Mouse (Mus musculus) kidney, embryonic 14.5 days (tissue): ENCODE results near the gene Srp14. TPM values are rescaled to one million over a fixed set of nuclear protein-coding genes. Genes with fewer than 3 reads are reported as not detected.

ENCODE experiments used
- ATAC-seq: fragments of 200-750 bp; cut with Nextera tagmentation; 2 replicates; pipeline ENCODE4 v1.8.0; 2017; ENCODE audit warnings: moderate number of reproducible peaks, mild to moderate bottlenecking, moderate TSS enrichment, moderate library complexity; ENCODE audit not compliant: low FRiP score, low TSS enrichment
- H3K27ac ChIP-seq: fragments of 300-500 bp; sonication (generic); 2 replicates; pipeline ENCODE4 v1.5.1; 2014; ENCODE audit warnings: low read depth, mild to moderate bottlenecking, low read length, moderate library complexity, mixed read lengths
- H3K27me3 ChIP-seq: fragments of 300-500 bp; sonication (generic); 2 replicates; pipeline ENCODE4 v1.6.1; 2014; ENCODE audit warnings: mild to moderate bottlenecking, low read length; ENCODE audit not compliant: control insufficient read depth, insufficient read depth
- H3K36me3 ChIP-seq: fragments of 300-500 bp; sonication (generic); 2 replicates; pipeline ENCODE4 v1.6.1; 2014; ENCODE audit warnings: low read length, mixed read lengths; ENCODE audit not compliant: control insufficient read depth, insufficient read depth
- H3K4me1 ChIP-seq: fragments of 300-500 bp; sonication (generic); 2 replicates; pipeline ENCODE4 v1.6.1; 2014; ENCODE audit warnings: low read length, mixed read lengths; ENCODE audit not compliant: control insufficient read depth, insufficient read depth
- H3K4me2 ChIP-seq: fragments of 300-500 bp; sonication (generic); replicated peaks from 2 replicates; pipeline ENCODE4 v1.6.1; 2014; ENCODE audit warnings: low read depth, mild to moderate bottlenecking, low read length
- H3K4me3 ChIP-seq: fragments of 300-500 bp; sonication (generic); 2 replicates; pipeline ENCODE4 v1.5.1; 2014; ENCODE audit warnings: mild to moderate bottlenecking, low read length
- H3K9ac ChIP-seq: fragments of 300-500 bp; sonication (generic); 2 replicates; pipeline ENCODE4 v1.6.1; 2014; ENCODE audit warnings: low read depth, mild to moderate bottlenecking, low read length, moderate library complexity
- H3K9me3 ChIP-seq: fragments of 300-500 bp; sonication (generic); 2 replicates; pipeline ENCODE4 v1.6.1; 2016; ENCODE audit warnings: low read length; ENCODE audit not compliant: control insufficient read depth
- WGBS: fragments of 180-500 bp; shearing (Covaris S2); extraction: QIAGEN DNeasy Blood & Tissue Kit; methylation state at CpG from one replicate; pipeline ENCODE4 v1.1.7; 2014; 5-methylcytosine and 5-hydroxymethylcytosine counted together
- polyA plus RNA-seq: library from polyadenylated mRNA; unstranded; fragments of >200 nt; fragmentation: Nextera tagmentation; extraction: Ambion mirVana; gene quantifications from 2 replicates; pipeline ENCODE4 v1.2.1, GENCODE M21; 2014

Srp14 gene
- polyA plus RNA-seq, 1 experiment from 2014 or later, result 234 TPM

DNA sequence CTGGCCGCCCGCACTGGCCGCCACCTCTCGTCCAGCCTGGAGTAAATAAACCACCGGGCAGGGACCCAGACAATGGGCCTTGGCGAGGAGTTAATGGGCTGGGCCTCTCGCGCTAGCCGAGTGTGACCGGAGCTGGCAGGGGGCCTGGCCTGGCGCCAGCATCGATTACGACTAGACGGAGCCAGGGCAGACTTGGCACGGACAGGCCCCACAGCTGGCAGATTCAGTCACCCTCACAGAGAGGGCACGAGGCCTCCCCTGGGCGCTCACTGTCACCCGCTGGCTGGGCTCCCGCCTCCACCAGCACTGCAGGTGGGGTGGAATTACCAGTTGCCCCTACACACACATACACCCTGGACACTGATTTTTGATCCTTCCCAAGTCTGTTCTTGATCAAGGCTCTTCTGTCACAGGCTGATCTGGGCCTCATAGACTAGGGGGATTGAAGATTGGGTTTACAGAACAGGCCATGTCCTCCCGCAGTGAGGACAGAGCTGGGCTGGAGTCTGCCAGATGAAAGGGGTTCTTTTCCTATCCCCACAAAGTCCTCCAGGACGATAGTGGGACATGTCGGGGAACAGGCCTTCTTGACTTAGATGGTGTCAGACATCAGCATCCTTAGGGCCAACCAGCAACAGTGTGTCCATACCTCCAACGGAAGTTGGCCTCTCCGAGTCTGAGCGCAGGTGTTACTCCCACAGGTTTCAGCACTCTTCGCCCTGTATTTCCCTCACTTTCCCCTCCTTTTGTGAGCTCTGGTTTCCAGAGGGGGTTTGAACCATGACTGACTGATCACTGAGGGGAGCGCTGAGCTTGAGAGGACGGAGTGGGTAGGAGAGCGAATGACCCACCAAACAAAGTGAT is 31.2 kb upstream of the Srp14 start:
- Histone ChIP-seq H3K9me3 (no peaks in the 10 kb centered on the region), H3K36me3 (no peaks in the 10 kb centered on the region), H3K4me1 (peaks cover 27% of the 10 kb centered on the region), H3K27ac (peak overlapping the region; percentile 77), H3K9ac (0 out of 2 replicates have a peak overlapping the region, but pooled peaks have one; percentile 3), H3K4me3 (no peak overlapping the region), H3K27me3 (no peaks in the 10 kb centered on the region), H3K4me2 (no peak overlapping the region)
- WGBS, result 26% methylated on average over 29 of the region's 29 CpGs
- peak; percentile 94 for ATAC-seq

DNA sequence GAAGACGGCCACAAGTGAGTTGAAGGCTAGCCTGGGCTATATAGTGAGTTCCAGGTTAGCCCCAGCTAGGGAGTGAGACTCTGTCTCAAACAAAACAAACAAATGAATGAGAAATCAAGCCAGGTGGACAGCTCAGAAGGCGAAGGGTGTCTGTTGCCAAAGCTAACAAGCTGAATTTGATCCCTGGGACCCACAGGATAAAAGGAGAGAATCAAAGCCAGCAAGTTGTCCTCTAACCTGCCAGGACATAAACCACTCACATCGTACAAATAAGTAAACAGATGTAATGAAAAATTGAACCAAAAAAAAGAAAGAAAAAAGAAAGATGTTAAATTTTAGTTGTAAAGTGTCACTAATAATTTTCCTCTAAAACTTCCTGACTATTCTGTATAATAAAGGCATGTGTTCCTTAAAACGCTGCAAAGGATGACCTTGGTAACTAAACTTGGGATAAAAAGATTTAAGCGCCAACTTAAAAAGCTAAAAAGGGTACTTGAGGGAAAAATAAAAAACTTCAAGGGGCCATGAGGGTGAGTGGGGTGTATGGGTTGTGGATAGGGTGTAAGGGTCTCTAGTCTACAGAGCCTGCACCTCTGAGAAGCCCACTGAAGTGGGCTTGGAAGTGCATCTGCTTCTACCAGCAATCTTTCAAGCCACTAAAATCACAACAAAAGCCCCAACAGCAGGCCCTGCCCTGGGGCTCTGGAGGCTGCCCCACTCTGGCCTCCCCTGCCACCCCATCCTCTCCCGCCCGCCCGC is 30.4 kb upstream of the Srp14 start:
- no peak overlapping the region for H3K4me2 ChIP-seq
- peak overlapping the region; percentile 77 for H3K27ac ChIP-seq
- ATAC-seq, result peak; percentile 66
- peaks cover 27% of the 10 kb centered on the region for H3K4me1 ChIP-seq
- no peaks in the 10 kb centered on the region for H3K36me3 ChIP-seq
- 26% methylated on average over 8 of the region's 8 CpGs for WGBS
- H3K27me3 ChIP-seq, result no peaks in the 10 kb centered on the region
- H3K9ac ChIP-seq, result 0 out of 2 replicates have a peak overlapping the region, but pooled peaks have one; percentile 3
- H3K9me3 ChIP-seq, result no peaks in the 10 kb centered on the region
- H3K4me3 ChIP-seq, result no peak overlapping the region

DNA sequence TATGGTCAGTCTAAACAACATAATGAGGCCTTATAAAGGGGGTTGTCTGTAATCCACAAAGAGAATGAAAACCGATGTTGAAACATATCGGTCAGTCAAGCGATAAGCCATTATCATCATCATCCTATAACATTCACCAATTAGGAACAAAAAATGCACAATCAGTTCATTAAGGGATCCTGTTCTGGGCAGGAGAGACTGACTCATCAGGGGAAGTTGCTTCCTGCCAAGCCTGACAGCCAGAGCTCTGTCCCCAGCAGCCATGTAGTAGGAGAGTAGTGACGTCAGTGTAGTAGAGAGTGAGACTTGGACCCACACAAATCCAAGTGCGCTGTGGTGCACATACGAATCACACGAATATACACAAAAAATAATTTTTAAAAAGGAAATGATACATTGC is 27.6 kb upstream of the Srp14 start:
- H3K27me3 ChIP-seq, result no peaks in the 10 kb centered on the region
- 88% methylated on average over 7 of the region's 7 CpGs for WGBS
- ATAC-seq, result no peak
- H3K9me3 ChIP-seq, result no peaks in the 10 kb centered on the region
- peaks cover 20% of the 10 kb centered on the region for H3K4me1 ChIP-seq
- no peak overlapping the region for H3K4me3 ChIP-seq
- H3K27ac ChIP-seq, result no peak overlapping the region
- no peak overlapping the region for H3K4me2 ChIP-seq
- H3K36me3 ChIP-seq, result no peaks in the 10 kb centered on the region
- no peak overlapping the region for H3K9ac ChIP-seq

DNA sequence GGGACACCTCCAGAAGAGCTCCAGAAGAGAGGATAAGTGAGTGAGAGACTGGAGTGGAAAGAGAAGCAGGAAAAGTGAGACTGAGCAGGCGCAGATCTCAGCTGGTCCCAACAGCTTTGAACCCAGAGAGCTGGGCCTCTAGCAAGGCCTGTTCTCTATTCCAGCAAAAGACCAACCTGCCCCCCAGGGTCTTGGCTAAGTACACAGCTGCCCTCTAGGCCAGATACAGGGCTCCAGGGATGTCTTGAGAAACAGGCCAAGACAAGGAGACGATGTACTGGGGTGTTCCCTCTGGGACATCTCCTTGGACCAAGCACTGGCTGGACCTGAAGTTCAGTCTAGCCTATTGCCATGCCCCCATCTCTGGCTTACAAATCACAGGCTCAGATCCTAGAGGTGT is 20.7 kb upstream of the Srp14 start:
- Histone ChIP-seq H3K4me3 (no peak overlapping the region), H3K9ac (no peak overlapping the region), H3K4me2 (no peak overlapping the region), H3K36me3 (no peaks in the 10 kb centered on the region), H3K27ac (no peak overlapping the region), H3K9me3 (no peaks in the 10 kb centered on the region), H3K27me3 (no peaks in the 10 kb centered on the region), H3K4me1 (peaks cover 13% of the 10 kb centered on the region)
- no peak for ATAC-seq
- 82% methylated on average over 2 of the region's 2 CpGs for WGBS

DNA sequence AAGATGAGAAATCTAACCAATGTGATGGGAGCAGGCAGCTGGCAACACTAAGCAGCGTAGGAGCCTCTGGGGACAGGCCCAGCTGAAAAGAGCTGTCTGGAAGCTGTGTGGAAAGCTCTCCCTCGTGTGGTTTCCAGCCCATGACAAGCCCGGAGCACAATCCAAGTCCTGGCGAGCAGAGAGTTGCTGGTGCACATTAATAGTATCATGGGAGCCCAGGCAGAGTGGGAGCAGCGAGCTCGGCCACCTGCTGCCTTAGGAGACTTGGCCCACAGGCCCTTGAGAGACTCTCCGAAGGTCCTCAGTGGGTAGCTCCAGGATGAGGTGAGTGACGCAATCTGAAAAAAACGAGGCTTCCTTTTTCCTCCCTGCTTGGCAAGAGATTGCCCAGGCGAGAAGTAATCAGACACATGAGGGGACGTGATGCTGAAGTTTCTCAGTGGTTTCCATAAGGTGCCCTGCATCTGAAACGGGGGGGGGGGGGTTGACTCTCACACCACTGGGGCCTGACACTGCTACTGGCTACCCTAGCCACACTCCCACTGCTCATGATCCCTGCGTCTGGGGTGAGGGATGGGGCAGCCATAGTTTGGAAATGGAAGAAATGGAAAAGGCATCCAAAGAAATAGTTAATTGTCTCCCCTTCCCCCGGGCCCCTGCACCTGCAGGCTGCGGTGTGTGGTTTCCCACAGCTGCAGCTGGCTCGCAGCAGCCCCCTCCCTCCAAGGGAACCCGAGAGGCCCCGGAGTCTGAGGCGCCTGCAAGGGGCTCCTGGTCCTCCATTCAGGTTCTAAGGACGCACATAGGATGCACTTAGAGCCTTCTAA is 19.8 kb upstream of the Srp14 start:
- 29% methylated on average over 20 of the region's 20 CpGs for WGBS
- no peak overlapping the region for H3K9ac ChIP-seq
- ATAC-seq, result peak; percentile 80
- no peaks in the 10 kb centered on the region for H3K36me3 ChIP-seq
- H3K4me2 ChIP-seq, result no peak overlapping the region
- H3K27ac ChIP-seq, result no peak overlapping the region
- no peak overlapping the region for H3K4me3 ChIP-seq
- no peaks in the 10 kb centered on the region for H3K27me3 ChIP-seq
- H3K4me1 ChIP-seq, result peaks cover 16% of the 10 kb centered on the region
- no peaks in the 10 kb centered on the region for H3K9me3 ChIP-seq

DNA sequence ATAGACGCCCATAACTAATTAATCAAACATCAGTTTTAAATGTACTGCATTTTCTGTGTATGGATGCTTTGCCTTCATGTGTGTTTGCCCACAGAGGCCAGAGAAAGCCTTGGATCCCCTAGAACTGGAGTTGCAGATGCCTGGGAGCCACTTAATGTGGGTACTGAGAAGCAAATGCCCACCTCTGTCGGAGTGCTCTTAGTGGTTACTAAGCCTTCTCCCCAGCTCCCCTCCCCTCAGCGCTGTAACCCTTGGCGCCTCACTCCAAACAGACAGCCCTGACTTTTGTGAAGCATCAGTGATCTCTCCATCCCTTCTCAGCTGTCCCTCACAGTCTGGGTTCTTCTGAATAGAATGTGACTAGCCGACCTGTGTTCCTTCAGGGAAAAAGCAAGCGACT is 19.0 kb upstream of the Srp14 start:
- Histone ChIP-seq H3K9ac (no peak overlapping the region), H3K36me3 (no peaks in the 10 kb centered on the region), H3K4me3 (no peak overlapping the region), H3K4me1 (peaks cover 16% of the 10 kb centered on the region), H3K27ac (no peak overlapping the region), H3K9me3 (no peaks in the 10 kb centered on the region), H3K4me2 (no peak overlapping the region), H3K27me3 (no peaks in the 10 kb centered on the region)
- no peak for ATAC-seq
- WGBS, result 76% methylated on average over 6 of the region's 6 CpGs

DNA sequence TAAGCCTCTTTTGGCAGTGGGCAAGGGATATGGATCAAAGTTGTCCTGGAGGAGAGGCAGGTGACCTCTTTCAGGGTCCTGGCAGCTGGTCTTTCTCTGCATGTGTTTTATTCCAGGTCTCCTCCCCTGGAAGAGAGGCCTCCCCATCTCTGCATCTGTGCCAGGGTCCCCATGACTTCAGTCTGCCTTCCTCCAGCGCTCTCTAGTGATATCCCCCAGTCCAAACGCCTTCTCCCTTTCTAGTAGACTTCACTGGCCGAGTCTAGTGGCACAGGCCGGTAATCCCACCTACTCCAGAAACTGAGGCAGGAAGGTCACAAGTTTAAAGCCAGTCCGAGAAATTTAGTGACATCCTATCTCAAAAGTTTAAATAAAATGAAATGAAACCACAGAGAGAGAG is 18.4 kb upstream of the Srp14 start:
- no peak for ATAC-seq
- Histone ChIP-seq H3K9ac (no peak overlapping the region), H3K27ac (no peak overlapping the region), H3K36me3 (no peaks in the 10 kb centered on the region), H3K9me3 (no peaks in the 10 kb centered on the region), H3K27me3 (no peaks in the 10 kb centered on the region), H3K4me2 (no peak overlapping the region), H3K4me3 (no peak overlapping the region), H3K4me1 (peaks cover 16% of the 10 kb centered on the region)
- WGBS, result 82% methylated on average over 5 of the region's 5 CpGs

DNA sequence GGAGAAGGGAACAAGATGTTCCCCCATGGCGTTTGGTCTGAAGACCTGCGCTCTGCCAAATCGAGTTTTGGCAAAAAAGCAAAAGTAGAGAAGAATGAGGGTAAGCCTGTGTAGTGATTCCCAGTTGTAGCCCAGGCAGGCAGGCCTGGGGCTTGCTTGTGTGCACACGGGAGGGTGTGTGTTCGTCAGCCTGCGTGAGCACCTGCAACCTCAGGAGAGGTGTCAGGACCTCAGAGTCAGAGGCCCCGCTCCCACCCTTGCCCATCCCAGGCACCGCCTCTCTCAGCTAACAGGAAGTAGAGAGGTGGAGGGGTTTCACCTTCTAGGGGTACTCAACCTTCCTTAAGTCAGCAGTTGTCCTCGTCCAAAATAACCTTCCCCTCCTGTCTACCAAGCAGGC is 15.5 kb upstream of the Srp14 start:
- Histone ChIP-seq H3K27ac (no peak overlapping the region), H3K36me3 (no peaks in the 10 kb centered on the region), H3K9ac (no peak overlapping the region), H3K9me3 (no peaks in the 10 kb centered on the region), H3K4me2 (no peak overlapping the region), H3K4me1 (peaks cover 31% of the 10 kb centered on the region), H3K27me3 (no peaks in the 10 kb centered on the region), H3K4me3 (no peak overlapping the region)
- 64% methylated on average over 9 of the region's 9 CpGs for WGBS
- ATAC-seq, result no peak
